Mouse (Mus musculus): Measurements from ENCODE around the gene Marc1.

The Marc1 gene

DNA sequence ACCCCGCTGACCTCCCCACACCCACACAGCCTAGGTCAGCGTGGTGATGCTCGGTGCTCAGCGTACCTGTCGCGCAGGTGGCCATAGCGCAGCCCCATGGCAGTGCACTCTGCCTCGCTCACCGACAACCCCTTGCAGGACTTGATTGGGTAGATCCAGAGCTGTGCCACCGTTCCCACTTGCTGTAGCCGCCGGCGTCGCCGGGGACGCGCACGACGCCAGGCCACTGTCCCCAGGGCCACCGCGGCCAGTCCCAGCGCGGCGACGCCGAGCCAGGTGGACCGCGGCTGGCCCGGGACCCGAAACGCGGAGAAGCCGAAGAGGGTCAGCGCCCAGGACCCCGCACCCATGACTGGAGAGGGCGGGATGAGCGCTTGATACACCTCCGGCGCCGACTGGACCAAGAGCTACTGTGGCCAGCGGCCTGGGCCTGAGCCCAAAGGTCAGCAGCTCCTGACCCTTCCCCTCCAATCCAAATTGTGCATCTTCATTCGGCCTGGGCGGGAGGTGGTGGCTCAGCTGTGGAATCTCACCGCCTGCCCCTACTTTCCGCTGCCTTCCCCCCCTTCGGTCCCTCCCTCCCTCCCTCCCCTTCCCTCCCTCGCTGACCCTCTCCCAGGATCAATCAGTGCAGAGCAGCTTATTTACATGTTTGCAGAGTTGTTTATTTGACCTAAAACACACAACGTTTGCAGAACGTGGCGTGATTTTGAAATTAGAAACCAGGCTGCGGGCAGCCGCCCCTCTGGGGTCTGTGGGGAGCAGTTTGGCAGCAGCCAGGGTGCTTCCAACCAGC is at the start of gene Marc1:
Gene Marc1 (minus strand): TSS at position 534 of the 796 bp plus-strand sequence.
- DNase-seq: no peak

GRCm38 (mm10) chr1:184860276-184860675 is 49.2 kb upstream of the Marc1 start:
- DNase-seq: no peak

GRCm38 (mm10) chr1:184858253-184858652 is 47.1 kb upstream of the Marc1 start:
- DNase-seq: no peak

DNA sequence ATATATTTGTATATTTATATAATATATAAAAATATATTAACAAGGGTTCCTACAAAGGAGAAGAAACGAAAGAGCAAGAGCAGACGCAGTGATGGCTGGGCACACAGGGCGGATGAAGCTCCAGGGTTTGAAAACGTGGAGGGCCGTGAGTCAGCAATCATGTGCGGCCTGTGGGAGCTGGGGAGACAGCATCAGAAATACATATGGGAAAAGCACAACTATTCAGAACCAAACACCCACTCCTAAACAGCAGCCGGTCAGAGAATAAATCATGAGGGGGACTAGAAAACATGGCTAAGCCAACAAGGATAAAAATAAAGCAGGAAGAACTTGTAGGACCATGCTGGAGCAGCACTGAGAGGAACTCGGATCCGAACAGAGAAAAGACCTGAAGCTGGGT is 46.1 kb upstream of the Marc1 start:
- no peak for DNase-seq

DNA sequence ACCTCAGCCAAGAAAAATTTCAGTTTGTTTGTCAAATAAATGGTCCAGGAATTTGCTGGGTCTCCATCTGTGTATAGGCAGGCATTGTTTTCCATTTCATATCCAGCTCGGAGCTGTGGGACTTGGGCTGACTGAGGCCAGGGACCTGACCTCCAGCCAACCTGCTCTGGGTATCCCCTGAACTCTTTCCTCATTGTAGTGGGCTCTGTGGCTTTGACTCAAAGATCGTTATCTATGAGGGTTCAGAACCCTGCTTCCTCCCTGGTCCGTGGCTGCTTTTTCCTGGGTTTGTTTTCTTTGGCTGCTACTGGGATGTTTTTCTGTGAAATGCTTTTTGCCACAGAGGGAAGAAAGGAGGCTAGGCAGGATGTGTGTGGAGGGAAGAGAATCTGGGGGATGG is 42.8 kb upstream of the Marc1 start:
- no peak for DNase-seq

DNA sequence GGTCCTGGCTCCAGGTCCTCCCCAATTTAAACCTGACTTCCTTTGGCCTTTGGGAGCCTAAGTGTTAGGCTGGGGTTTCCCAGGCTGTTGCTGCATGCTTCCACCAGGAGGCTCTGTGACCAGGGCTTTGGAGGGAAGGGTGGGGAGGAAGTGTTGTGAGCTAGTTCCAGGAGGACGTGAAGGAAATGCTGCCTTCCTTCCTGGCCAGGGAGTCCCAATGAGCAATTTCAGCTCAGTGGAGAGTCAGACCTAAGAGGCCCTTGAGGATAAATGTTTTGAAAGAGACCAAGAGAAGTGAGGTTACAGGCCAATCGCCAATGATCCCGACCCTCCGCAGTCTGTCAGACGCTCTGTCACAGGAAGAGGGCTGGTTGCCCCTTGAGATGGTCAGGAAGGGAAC is 42.2 kb upstream of the Marc1 start:
- DNase-seq: peak; percentile 48

DNA sequence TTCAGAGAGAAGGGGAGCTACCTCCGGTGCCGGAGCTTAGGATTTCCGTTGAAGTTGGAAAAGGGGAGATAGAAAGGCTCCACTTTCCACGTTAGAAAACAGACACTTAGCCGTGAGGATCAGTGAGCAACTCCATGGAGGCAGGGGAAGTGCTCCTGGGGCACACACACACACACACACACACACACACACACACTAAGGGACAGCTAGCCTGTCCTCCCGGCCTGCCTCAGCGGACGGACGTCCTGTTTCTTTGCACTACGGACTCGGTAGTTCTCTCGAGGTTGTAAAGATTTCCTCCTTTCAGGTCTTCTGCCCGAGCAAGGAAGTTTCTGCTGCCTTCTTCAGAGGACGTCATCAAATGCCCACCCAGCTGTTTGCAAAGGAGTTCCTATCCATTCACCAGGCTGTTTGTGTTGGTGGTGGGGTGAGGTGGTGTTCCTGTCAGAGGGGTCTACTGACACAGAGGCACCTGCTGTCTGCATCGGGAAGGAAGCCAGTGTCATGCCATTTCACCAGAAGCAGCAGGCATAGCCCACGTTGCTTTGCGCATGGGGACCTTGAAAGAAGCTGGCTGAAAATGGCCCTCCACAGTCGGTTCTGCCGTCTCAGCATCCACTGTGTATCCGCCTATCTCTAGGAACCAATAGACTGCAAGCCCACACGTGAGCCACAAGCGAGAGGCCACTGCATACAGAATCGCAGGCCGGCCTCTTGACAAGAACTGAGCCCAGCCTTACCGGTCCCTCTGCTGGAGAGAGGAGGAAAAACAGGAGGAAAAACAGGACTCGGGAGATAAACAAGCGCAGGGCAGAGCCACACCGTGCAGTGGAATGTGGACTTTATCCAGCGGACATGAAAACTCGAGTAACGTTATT is 40.9 kb upstream of the Marc1 start:
- peak; percentile 67 for DNase-seq

DNA sequence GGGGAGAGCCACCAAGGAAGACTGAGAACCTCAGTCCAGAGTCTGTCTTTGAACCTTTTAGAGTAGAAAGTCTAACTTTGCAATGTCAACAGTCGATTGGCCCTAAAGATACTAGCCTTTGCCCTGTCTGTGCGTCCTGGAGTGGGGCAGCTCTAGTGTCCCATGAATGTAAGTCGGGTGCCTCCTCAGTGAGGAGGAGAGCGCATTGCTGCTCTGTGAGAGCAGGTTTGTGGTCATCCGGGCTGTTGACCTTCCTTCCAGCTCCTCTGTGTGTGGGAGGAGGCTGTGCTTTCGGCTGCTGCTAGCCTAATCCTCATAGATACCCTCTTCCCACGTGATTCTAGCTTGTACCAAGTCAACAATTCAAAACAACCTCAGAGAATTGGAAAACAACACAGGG is 40.1 kb upstream of the Marc1 start:
- DNase-seq: no peak

DNA sequence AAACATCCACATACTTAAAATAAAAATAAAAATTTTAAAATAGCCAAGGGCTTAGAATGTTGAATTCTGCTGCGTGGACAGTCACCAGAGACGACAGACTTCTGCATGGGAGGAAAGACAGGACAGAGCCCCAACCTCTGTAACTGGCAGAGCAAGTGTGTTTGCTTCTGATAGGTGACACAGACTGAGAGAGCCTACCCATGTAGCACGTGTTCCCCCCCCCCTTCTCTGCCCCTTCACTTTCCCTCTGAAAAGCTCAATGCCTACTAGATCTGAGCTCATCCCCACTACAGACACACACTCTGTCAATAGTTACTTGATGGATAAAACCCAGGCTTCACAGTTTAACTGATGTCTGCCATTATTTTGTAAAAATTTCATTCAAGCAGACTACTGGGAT is 35.9 kb upstream of the Marc1 start:
- DNase-seq: no peak

DNA sequence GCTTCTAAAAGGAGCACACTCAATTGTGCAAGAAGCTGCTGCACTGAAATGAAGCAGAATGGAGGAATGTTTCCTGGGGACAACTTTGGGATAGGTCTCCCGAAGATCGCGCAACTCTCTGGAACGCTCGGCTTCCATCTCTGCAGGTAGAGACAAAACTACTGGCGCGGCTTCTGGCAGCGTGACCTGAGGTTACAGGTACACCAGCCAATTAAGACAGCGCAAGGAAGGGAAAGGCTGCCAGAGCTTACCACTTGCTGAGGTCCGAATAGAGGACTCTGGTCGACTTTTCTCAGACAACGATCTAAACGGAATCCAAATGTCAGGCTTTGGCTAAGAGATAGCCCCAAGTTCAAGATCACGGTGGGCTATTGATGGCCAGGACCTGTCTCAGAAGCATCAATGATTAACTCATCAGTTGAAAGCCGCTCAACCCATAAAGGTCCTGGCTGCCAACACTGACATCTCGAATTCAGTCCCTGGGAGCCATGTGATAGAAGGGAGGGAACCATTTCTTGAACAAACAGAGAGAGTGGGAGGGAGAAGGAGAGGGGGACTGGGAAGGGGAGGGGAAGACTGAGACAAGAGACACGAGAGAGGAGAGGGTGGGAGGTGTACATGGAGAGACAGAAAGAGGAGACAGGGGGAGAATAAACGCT is 35.1 kb upstream of the Marc1 start, which contains the start of gene Marc2:
Gene Marc2 (minus strand): TSS at position 360 of the 659 bp plus-strand sequence.
- DNase-seq: no peak

GRCm38 (mm10) chr1:184845111-184846071 is 34.3 kb upstream of the Marc1 start:
- peak; percentile 76 for DNase-seq

DNA sequence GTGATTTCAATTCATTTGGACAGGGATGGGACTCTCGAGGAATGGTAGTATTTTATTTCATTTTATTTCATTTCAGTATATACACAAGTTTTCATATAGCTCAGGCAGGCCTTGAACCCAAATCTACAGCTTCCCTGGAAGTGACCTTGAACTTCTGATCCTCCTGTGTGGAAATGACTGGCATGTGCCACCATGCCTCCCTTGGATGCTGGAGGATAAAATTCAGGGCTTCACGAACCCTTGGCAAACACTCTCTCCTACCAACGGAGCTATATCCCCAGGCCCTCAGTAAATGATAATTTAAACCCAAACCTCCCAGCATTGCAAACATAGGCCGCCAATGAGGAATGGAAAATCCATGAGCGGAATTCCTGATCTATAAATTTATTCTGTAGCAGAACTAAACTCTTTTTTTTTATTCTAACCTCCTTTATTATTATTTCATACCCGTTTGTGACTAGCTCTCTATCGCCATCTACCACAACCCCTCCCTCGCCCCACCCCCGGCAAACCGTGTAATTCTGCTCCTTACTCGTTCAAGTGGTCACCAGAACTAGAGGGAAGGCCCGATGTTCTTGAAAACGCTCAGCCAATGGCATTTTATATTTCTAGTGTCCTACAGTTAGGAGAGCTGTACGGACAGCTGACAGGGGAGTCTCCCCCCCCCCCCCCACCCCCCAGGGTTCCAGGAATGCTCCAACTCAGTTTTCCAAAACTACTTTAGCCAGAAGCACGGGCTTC is 33.4 kb upstream of the Marc1 start:
- no peak for DNase-seq

GRCm38 (mm10) chr1:184837649-184838048 is 26.5 kb upstream of the Marc1 start:
- DNase-seq: no peak

DNA sequence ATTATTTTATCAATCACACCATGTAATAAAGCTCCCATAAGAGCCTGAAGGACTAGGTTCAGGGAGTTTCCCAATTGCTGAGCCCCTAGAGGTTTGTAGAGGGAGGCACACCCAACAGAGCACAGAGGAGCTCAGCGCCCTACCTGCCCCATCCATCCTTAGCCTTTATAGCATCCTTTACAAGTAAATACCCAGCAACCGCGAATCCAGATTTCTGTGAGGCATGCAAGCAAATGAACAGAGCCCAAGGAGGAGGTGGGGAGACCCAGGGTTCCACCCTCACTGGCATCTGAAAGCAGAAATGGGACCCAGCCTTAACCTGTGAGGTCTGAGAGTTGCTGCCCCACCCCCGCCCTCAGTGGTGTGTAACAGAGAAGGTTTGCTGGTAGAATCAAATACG is 25.2 kb upstream of the Marc1 start:
- DNase-seq: no peak

DNA sequence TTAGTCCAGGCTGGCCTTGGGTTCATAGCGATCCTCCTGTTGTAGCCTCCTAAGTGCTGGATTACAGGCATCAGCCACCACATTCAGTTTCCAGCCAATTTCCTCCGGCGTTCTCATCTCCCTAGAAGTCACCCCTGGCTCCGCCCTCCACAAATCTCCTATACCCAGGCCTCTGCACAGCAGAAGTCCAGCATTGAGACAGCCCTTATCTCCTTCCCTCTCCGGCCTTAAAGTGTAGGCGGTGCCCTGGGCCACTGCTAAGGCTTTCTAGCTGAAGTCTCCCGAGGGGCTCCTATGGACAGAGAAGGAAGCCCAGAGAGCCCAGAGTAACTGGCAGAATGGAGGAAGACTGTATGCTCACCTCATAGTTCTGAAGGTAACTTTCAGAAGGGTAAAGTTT is 22.4 kb upstream of the Marc1 start:
- no peak for DNase-seq

GRCm38 (mm10) chr1:184832211-184832610 is 21.1 kb upstream of the Marc1 start:
- DNase-seq: no peak

- no peak for DNase-seq
These were observed 18.8 kb upstream of the Marc1 start for GRCm38 (mm10) chr1:184829897-184830296.

DNA sequence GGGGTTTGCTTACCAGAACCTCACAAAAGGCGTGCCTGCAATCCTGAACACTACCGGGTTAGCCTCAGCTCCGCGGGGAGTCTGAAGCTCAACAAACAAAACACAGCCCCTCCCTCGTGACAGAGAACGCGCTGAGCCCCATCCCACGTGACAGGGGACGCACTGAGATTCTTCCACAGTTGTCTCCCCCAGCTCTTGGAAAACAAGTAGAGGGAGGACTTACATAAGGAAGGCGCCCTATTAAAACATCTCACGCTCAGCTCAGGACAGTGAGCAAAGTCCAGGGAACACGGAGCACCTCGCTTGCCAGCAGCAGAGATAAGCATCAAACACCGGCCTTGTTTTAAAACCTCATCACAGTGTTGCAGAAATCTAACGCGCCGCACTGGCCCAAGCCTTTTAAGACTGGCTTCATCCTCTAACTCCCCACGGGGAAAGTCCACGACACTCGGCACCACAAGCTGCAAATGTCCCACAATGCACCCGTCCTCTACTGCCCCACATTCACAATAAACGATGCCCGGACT is 16.1 kb upstream of the Marc1 start:
- no peak for DNase-seq

GRCm38 (mm10) chr1:184825093-184825492 is 14.0 kb upstream of the Marc1 start:
- DNase-seq: no peak

- DNase-seq: peak; percentile 76
These were observed 13.3 kb upstream of the Marc1 start for GRCm38 (mm10) chr1:184824439-184824851.

- DNase-seq: no peak
These were observed 11.6 kb upstream of the Marc1 start for GRCm38 (mm10) chr1:184822678-184823077.
